In genomic region chr13:55105045-55105952, GRCm38 (mm10) we compare ENCODE assay signal across 8 mouse cellular contexts. TPM values are rescaled to one million over a fixed set of nuclear protein-coding genes. Genes with fewer than 3 reads are reported as not detected.
DNase-seq lines count a peak whose midpoint lies in the region; ATAC-seq lines count a peak whose summit lies in the region.

TSS of gene Zfp346 (plus strand) at chr13:55105311.

- H3K9ac ChIP-seq in kidney, embryonic 15.5 days: peak within 1 kb of the TSS; percentile 79

- peaks cover 23% of the 10 kb centered on the region for H3K4me1 ChIP-seq in heart, embryonic 10.5 days
- peaks cover 15% of the 10 kb centered on the region for H3K4me1 ChIP-seq in kidney, embryonic 15.5 days

- H3K36me3 ChIP-seq in heart, embryonic 10.5 days: peaks cover 16% of the 10 kb centered on the region
- peaks cover 19% of the 10 kb centered on the region for H3K36me3 ChIP-seq in kidney, embryonic 15.5 days

- peak within 1 kb of the TSS; percentile 93 for H3K27ac ChIP-seq in heart, embryonic 10.5 days
- peak within 1 kb of the TSS; percentile 92 for H3K27ac ChIP-seq in kidney, embryonic 15.5 days

- peak within 1 kb of the TSS; percentile 77 for H3K4me3 ChIP-seq in heart, embryonic 10.5 days
- H3K4me3 ChIP-seq in kidney, embryonic 15.5 days (replicated peaks): peak within 1 kb of the TSS; percentile 91

- peak; percentile 99 to 100 for DNase-seq in B cell, adult 2 months
- peak; percentile 98 for DNase-seq in brain, adult 2 months (ENCODE audit: low read depth, low spot score)
- DNase-seq in heart, embryonic 10.5 days (ENCODE audit: low spot score): peak; percentile 98
- peak; percentile 99 for DNase-seq in liver
- peak; percentile 99 for DNase-seq in spleen, postnatal 4 days (ENCODE audit: low spot score in 2 of 2)

- H3K4me2 ChIP-seq in kidney, embryonic 15.5 days: peak within 1 kb of the TSS; percentile 76

- H3K9me3 ChIP-seq in heart, embryonic 10.5 days: no peaks in the 10 kb centered on the region
- H3K9me3 ChIP-seq in kidney, embryonic 15.5 days (replicated peaks): no peaks in the 10 kb centered on the region

- no peaks in the 10 kb centered on the region for H3K27me3 ChIP-seq in heart, embryonic 10.5 days (ENCODE audit: insufficient read depth, poor library complexity, severe bottlenecking)
- H3K27me3 ChIP-seq in kidney, embryonic 15.5 days: no peaks in the 10 kb centered on the region

- WGBS in heart, embryonic 10.5 days: 1% methylated on average over 66 of the region's 66 CpGs
- WGBS in kidney, embryonic 15.5 days: under 1% methylated on average over 66 of the region's 66 CpGs

- peak; percentile 93 for ATAC-seq in erythroblast, adult 5-6 weeks (replicated peaks; ENCODE audit: low FRiP score, poor library complexity, severe bottlenecking)
- peak; percentile 95 for ATAC-seq in kidney, embryonic 15.5 days (replicated peaks; ENCODE audit: low FRiP score)
- ATAC-seq in monocyte, adult 5-6 weeks (replicated peaks; ENCODE audit: insufficient number of reproducible peaks, low FRiP score, low TSS enrichment, poor library complexity, severe bottlenecking): peak; percentile 95

RNA-seq across cellular contexts. Expression of gene Zfp346, which starts in this region (rescaled TPM):
- 14.8 and 24.8 TPM in 2 replicates for total RNA-seq in erythroblast, adult 5-6 weeks (2015; ENCODE audit: low replicate concordance)
- 17.3 and 25.2 TPM in 2 replicates for total RNA-seq in erythroblast, adult 5-6 weeks (2017; ENCODE audit: low replicate concordance)
- polyA plus RNA-seq in heart, embryonic 10.5 days (2016; fragmentation: Nextera tagmentation; extraction: Ambion mirVana): 18.1 and 20.4 TPM in 2 replicates
- polyA plus RNA-seq in kidney, embryonic 15.5 days (2015; fragmentation: Nextera tagmentation; extraction: Ambion mirVana): 20.0 and 21.5 TPM in 2 replicates
- 7.7 to 20.2 TPM (median 15.8 TPM) in 3 replicates for total RNA-seq in monocyte, adult 5-6 weeks (2017)

Comparison
In these comparisons a context has a peak if more than half of its experiments do, and no peak if none do; other contexts are left out.
1. Peak in every context shown above with its lines: DNase-seq, ATAC-seq, H3K4me3 ChIP-seq and H3K27ac ChIP-seq.